Mouse (Mus musculus): ENCODE results near the gene Disc1.
A peak's percentile ranks its signal among the peaks of the same experiment; 100 is the strongest.

Gene Disc1

GRCm38 (mm10) chr8:125184452-125184817 lies 130.4 kb downstream of the Disc1 start:
- peak in 1 of 2 experiments; percentile 40 for DNase-seq

GRCm38 (mm10) chr8:125184881-125185280 lies 130.9 kb downstream of the Disc1 start:
- no peak for DNase-seq

- no peak for DNase-seq
These were observed 133.0 kb downstream of the Disc1 start for GRCm38 (mm10) chr8:125187044-125187443.

- DNase-seq, result no peak
These were observed 139.7 kb downstream of the Disc1 start for GRCm38 (mm10) chr8:125193701-125194100.

GRCm38 (mm10) chr8:125195121-125195520 lies 141.1 kb downstream of the Disc1 start:
- peak; percentile 43 to 48 for DNase-seq

- no peak for DNase-seq
These were observed 142.6 kb downstream of the Disc1 start for GRCm38 (mm10) chr8:125196573-125197094.

- DNase-seq, result no peak
These were observed 143.5 kb downstream of the Disc1 start for GRCm38 (mm10) chr8:125197341-125198002.

GRCm38 (mm10) chr8:125198420-125199196 lies 144.6 kb downstream of the Disc1 start:
- no peak for DNase-seq

- no peak for DNase-seq
These were observed 145.4 kb downstream of the Disc1 start for GRCm38 (mm10) chr8:125199197-125199939.

GRCm38 (mm10) chr8:125200273-125200863 lies 146.4 kb downstream of the Disc1 start:
- no peak for DNase-seq

GRCm38 (mm10) chr8:125201650-125202049 lies 147.7 kb downstream of the Disc1 start:
- no peak for DNase-seq

GRCm38 (mm10) chr8:125203016-125203415 lies 149.0 kb downstream of the Disc1 start:
- DNase-seq, result no peak

- DNase-seq, result peak; percentile 46 to 54
These were observed 151.6 kb downstream of the Disc1 start for GRCm38 (mm10) chr8:125205556-125205955.

- peak; percentile 45 to 66 for DNase-seq
These were observed 152.4 kb downstream of the Disc1 start for GRCm38 (mm10) chr8:125206391-125206790.

GRCm38 (mm10) chr8:125206962-125207361 lies 153.0 kb downstream of the Disc1 start:
- DNase-seq, result no peak

GRCm38 (mm10) chr8:125212619-125213167 lies 158.7 kb downstream of the Disc1 start:
- DNase-seq, result peak; percentile 43 to 50

GRCm38 (mm10) chr8:125217902-125218581 lies 164.0 kb downstream of the Disc1 start:
- no peak for DNase-seq

- DNase-seq, result no peak
These were observed 164.7 kb downstream of the Disc1 start for GRCm38 (mm10) chr8:125218669-125219068.

- no peak for DNase-seq
These were observed 166.6 kb downstream of the Disc1 start for GRCm38 (mm10) chr8:125220608-125221007.

GRCm38 (mm10) chr8:125221062-125221461 lies 167.1 kb downstream of the Disc1 start:
- no peak for DNase-seq

- DNase-seq, result peak; percentile 55 to 58
These were observed 169.2 kb downstream of the Disc1 start for GRCm38 (mm10) chr8:125223031-125223753.
